Mouse (Mus musculus): Measurements from ENCODE around the gene Zfp651.

DNA sequence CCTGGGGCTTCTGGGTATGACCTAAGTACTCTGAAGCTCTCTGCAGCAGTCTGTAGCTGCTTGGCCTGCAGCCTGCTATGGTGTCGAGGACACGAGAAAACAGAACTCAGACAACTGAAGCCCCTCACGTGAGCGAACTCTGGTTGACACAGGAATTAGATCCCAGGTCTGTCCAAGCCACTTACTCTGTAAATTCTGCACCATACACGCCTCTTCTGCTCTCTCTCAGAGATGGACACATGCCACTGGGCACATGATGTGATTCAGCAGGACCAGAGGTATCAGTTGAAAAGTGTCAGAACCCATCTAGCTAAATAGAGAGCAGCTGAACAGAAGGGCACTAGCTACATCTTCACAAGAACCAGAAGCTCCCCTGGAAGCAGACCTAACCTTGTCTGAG lies 13.3 kb downstream of the Zfp651 start:
- no peak for TF ChIP-seq CTCF (IDR thresholded peaks at IDR 0.05; ENCODE audit: extremely low read depth, insufficient read depth, low read length)
- no peak for TF ChIP-seq POLR2A (IDR thresholded peaks at IDR 0.05; ENCODE audit: extremely low read depth, insufficient read depth, low read length)
